Mouse (Mus musculus): Measurements from ENCODE around the gene March7.

DNA sequence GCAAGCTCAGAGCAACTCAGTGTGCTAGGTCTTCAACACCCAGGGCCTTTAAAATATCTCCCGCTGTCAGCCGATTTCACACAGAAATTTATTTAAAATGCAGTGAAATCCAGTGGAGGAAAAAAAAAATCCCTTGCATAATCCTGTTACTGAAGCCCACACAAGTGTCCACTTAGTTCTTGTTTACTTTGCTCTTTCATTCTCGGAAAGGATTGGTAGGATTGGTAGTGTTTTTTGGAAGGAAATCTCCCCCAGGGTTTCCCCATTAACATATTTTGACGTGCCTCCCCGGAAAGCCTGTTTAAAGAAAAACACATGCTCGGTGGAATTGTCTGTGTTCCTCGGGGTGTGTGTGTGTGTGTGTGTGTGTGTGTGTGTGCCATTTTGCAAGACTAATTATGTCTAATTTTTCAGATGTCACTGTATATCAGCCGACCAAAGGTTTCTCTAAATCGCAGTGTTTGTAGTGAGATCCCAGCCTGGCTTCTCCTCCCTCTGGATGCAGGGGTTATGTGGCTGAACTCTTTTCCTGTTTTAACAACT is 73.6 kb downstream of the March7 start:
- TF ChIP-seq CTCF (IDR thresholded peaks at IDR 0.05; ENCODE audit: low read depth) (no peak), EP300 (IDR thresholded peaks at IDR 0.05; ENCODE audit: low read depth) (no peak)
